Mouse (Mus musculus): ENCODE measurements around the gene Sar1b. TPM values are rescaled to one million over a fixed set of nuclear protein-coding genes. Genes with fewer than 3 reads are reported as not detected.

Gene Sar1b
- polyA plus RNA-seq, 1 experiment from 2014 or later: 148 TPM

DNA sequence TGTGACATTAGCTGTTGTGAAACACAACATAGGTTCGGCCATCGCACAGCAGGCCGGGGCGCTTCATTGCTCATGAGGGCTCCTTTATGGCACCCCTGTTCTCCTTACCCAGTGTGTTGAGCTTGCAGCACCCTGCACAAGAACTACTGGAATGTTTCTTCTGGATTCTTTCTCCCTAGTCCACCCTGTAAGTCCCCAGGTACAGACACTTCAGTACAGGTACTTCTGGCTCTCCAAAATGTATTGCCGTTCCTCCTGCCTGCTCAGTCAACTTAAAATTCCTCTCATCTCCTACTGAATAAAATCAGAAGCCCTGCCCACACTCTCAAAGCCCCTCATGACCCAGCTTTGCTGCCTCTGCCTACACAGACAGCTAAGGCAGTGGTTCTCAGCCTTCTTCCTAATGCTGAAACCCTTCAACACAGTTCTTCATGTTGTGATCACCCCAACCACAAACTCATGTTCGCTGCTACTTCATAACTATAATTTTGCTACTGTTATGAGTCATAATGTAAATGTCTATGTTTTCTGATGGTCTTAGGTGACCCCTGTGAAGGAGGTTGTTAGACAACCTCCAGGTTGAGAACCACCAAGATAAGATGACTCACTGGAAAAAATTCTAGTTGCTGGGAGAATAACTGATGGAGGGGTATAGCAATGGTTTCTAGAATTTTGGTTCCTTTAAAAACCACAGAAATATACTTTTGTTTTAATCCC is 3.4 kb upstream of the Sar1b start:
- Histone ChIP-seq H3K27ac (replicated peaks in 1 of 2; ENCODE audit: control insufficient read depth in 1 of 2, insufficient read depth in 1 of 2, low read depth in 2 of 2, low read length in 2 of 2) (no peak overlapping the region), H3K9me3 (ENCODE audit: control insufficient read depth, low read length) (no peaks in the 10 kb centered on the region), H3K4me1 (ENCODE audit: control insufficient read depth in 2 of 2, insufficient read depth in 2 of 2, low read length in 2 of 2) (peaks cover 5 to 13% of the 10 kb centered on the region in 2 experiments), H3K4me3 (ENCODE audit: control insufficient read depth in 1 of 2, insufficient read depth in 1 of 2, low read depth in 1 of 2, low read length in 2 of 2) (no peak overlapping the region), H3K36me3 (ENCODE audit: control insufficient read depth, insufficient read depth, low read length) (no peaks in the 10 kb centered on the region), H3K4me2 (ENCODE audit: low read length) (no peak overlapping the region), H3K9ac (ENCODE audit: low read length) (no peak overlapping the region), H3K27me3 (ENCODE audit: control insufficient read depth, insufficient read depth, low read length) (no peaks in the 10 kb centered on the region; the same call in 1 of the 2 replicates)
- no peak for ATAC-seq (ENCODE audit: insufficient number of reproducible peaks, insufficient read depth, low FRiP score, low read depth)
- 73% methylated on average over 6 of the region's 6 CpGs for WGBS

DNA sequence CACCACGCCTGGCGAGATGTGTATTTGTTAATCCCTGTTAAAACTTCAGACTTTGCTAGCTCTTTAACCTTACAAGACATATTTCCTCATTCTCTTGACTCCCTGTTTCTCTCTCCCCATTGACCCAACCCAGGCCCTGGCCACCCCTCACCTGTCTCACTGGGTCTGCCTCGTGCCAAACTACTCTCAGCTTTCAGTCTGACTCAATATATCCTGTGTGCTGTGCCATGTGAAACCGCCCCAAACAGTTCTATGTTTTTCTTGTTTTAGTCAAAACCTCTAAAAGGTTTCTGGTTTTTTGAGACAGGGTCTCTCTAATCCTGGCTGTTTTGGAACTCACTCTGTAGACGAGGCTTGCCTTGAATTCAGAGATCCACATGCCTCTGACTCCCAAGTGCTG is 2.2 kb upstream of the Sar1b start:
- H3K27me3 ChIP-seq (ENCODE audit: control insufficient read depth, insufficient read depth, low read length): no peaks in the 10 kb centered on the region; the same call in 1 of the 2 replicates
- H3K4me2 ChIP-seq (ENCODE audit: low read length): no peak overlapping the region
- H3K4me3 ChIP-seq (ENCODE audit: control insufficient read depth in 1 of 2, insufficient read depth in 1 of 2, low read depth in 1 of 2, low read length in 2 of 2): no peak overlapping the region
- no peaks in the 10 kb centered on the region for H3K36me3 ChIP-seq (ENCODE audit: control insufficient read depth, insufficient read depth, low read length)
- ATAC-seq (ENCODE audit: insufficient number of reproducible peaks, insufficient read depth, low FRiP score, low read depth): no peak
- peaks cover 3 to 13% of the 10 kb centered on the region in 2 experiments; a peak in 3 of 4 replicates for H3K4me1 ChIP-seq (ENCODE audit: control insufficient read depth in 2 of 2, insufficient read depth in 2 of 2, low read length in 2 of 2)
- no peak overlapping the region for H3K9ac ChIP-seq (ENCODE audit: low read length)
- no peaks in the 10 kb centered on the region for H3K9me3 ChIP-seq (ENCODE audit: control insufficient read depth, low read length)
- 73% methylated on average over 5 of the region's 5 CpGs for WGBS
- no peak overlapping the region for H3K27ac ChIP-seq (replicated peaks in 1 of 2; ENCODE audit: control insufficient read depth in 1 of 2, insufficient read depth in 1 of 2, low read depth in 2 of 2, low read length in 2 of 2)

DNA sequence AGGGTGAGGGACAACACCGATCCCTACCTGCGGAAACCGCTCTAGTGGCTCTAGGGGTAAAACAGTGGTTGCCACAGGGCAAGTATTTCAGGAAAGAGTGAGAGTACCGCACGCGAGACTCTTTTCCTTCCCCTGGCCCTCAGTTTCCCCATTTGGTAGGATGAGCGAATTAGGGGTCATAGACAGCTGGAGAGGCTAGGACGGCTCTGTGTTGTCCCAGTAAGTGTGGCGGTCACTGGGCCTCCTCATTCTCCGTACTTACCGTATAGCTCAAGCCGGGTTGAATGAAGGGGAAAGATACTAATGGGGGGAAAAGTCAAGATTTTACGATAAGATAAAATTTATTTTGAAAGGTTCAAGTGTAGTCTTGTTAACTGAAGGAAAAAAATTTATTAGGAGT is 468 bp downstream of the Sar1b start:
- H3K4me2 ChIP-seq (ENCODE audit: low read length): peak overlapping the region; percentile 80
- no peak overlapping the region for H3K27ac ChIP-seq (replicated peaks in 1 of 2; ENCODE audit: control insufficient read depth in 1 of 2, insufficient read depth in 1 of 2, low read depth in 2 of 2, low read length in 2 of 2)
- H3K9ac ChIP-seq (ENCODE audit: low read length): peak overlapping the region; percentile 88
- H3K36me3 ChIP-seq (ENCODE audit: control insufficient read depth, insufficient read depth, low read length): no peaks in the 10 kb centered on the region
- ATAC-seq (ENCODE audit: insufficient number of reproducible peaks, insufficient read depth, low FRiP score, low read depth): no peak
- 6% methylated on average over 13 of the region's 13 CpGs for WGBS
- H3K27me3 ChIP-seq (ENCODE audit: control insufficient read depth, insufficient read depth, low read length): no peaks in the 10 kb centered on the region; the same call in 1 of the 2 replicates
- no peaks in the 10 kb centered on the region for H3K9me3 ChIP-seq (ENCODE audit: control insufficient read depth, low read length)
- peak overlapping the region; percentile 66 to 92 for H3K4me3 ChIP-seq (ENCODE audit: control insufficient read depth in 1 of 2, insufficient read depth in 1 of 2, low read depth in 1 of 2, low read length in 2 of 2)
- H3K4me1 ChIP-seq (ENCODE audit: control insufficient read depth in 2 of 2, insufficient read depth in 2 of 2, low read length in 2 of 2): peaks cover 0 to 16% of the 10 kb centered on the region in 2 experiments; a peak in 2 of 4 replicates

GRCm38 (mm10) chr11:51764816-51765215 is 1.3 kb downstream of the Sar1b start:
- peak overlapping the region in 1 of 2 experiments; percentile 92; a peak in 1 of 4 replicates for H3K4me3 ChIP-seq (ENCODE audit: control insufficient read depth in 1 of 2, insufficient read depth in 1 of 2, low read depth in 1 of 2, low read length in 2 of 2)

GRCm38 (mm10) chr11:51767579-51768220 is 4.2 kb downstream of the Sar1b start:
- H3K4me1 ChIP-seq (ENCODE audit: control insufficient read depth in 2 of 2, insufficient read depth in 2 of 2, low read length in 2 of 2): peaks cover 0 to 16% of the 10 kb centered on the region in 2 experiments; a peak in 2 of 4 replicates
- H3K4me3 ChIP-seq (ENCODE audit: control insufficient read depth in 1 of 2, insufficient read depth in 1 of 2, low read depth in 1 of 2, low read length in 2 of 2): no peak overlapping the region
- H3K27ac ChIP-seq (replicated peaks in 1 of 2; ENCODE audit: control insufficient read depth in 1 of 2, insufficient read depth in 1 of 2, low read depth in 2 of 2, low read length in 2 of 2): no peak overlapping the region
- ATAC-seq (ENCODE audit: insufficient number of reproducible peaks, insufficient read depth, low FRiP score, low read depth): no peak
- H3K9me3 ChIP-seq (ENCODE audit: control insufficient read depth, low read length): no peaks in the 10 kb centered on the region
- H3K27me3 ChIP-seq (ENCODE audit: control insufficient read depth, insufficient read depth, low read length): no peaks in the 10 kb centered on the region
- H3K36me3 ChIP-seq (ENCODE audit: control insufficient read depth, insufficient read depth, low read length): no peaks in the 10 kb centered on the region
- H3K4me2 ChIP-seq (ENCODE audit: low read length): no peak overlapping the region
- 69% methylated on average over 8 of the region's 8 CpGs for WGBS
- no peak overlapping the region for H3K9ac ChIP-seq (ENCODE audit: low read length)

More at GRCm38 (mm10) chr11:51764816-51765215, 1.3 kb downstream of the Sar1b start:
- ATAC-seq (ENCODE audit: insufficient number of reproducible peaks, insufficient read depth, low FRiP score, low read depth): no peak
- Histone ChIP-seq H3K27me3 (ENCODE audit: control insufficient read depth, insufficient read depth, low read length) (no peaks in the 10 kb centered on the region; the same call in 1 of the 2 replicates), H3K9me3 (ENCODE audit: control insufficient read depth, low read length) (no peaks in the 10 kb centered on the region), H3K9ac (ENCODE audit: low read length) (no peak overlapping the region), H3K4me1 (ENCODE audit: control insufficient read depth in 2 of 2, insufficient read depth in 2 of 2, low read length in 2 of 2) (peaks cover 0 to 16% of the 10 kb centered on the region in 2 experiments; a peak in 2 of 4 replicates), H3K4me2 (ENCODE audit: low read length) (peak overlapping the region; percentile 80), H3K36me3 (ENCODE audit: control insufficient read depth, insufficient read depth, low read length) (no peaks in the 10 kb centered on the region), H3K27ac (replicated peaks in 1 of 2; ENCODE audit: control insufficient read depth in 1 of 2, insufficient read depth in 1 of 2, low read depth in 2 of 2, low read length in 2 of 2) (no peak overlapping the region)
- 80% methylated on average over 4 of the region's 4 CpGs for WGBS

GRCm38 (mm10) chr11:51768296-51768695 is 4.8 kb downstream of the Sar1b start:
- Histone ChIP-seq H3K9ac (ENCODE audit: low read length) (no peak overlapping the region), H3K4me2 (ENCODE audit: low read length) (no peak overlapping the region), H3K36me3 (ENCODE audit: control insufficient read depth, insufficient read depth, low read length) (no peaks in the 10 kb centered on the region), H3K27me3 (ENCODE audit: control insufficient read depth, insufficient read depth, low read length) (no peaks in the 10 kb centered on the region), H3K4me1 (ENCODE audit: control insufficient read depth in 2 of 2, insufficient read depth in 2 of 2, low read length in 2 of 2) (peaks cover 0 to 10% of the 10 kb centered on the region in 2 experiments; a peak in 2 of 4 replicates), H3K27ac (replicated peaks in 1 of 2; ENCODE audit: control insufficient read depth in 1 of 2, insufficient read depth in 1 of 2, low read depth in 2 of 2, low read length in 2 of 2) (no peak overlapping the region), H3K9me3 (ENCODE audit: control insufficient read depth, low read length) (no peaks in the 10 kb centered on the region), H3K4me3 (ENCODE audit: control insufficient read depth in 1 of 2, insufficient read depth in 1 of 2, low read depth in 1 of 2, low read length in 2 of 2) (no peak overlapping the region)
- 70% methylated on average over 5 of the region's 5 CpGs for WGBS
- ATAC-seq (ENCODE audit: insufficient number of reproducible peaks, insufficient read depth, low FRiP score, low read depth): no peak

- H3K27me3 ChIP-seq (ENCODE audit: control insufficient read depth, insufficient read depth, low read length): no peaks in the 10 kb centered on the region
- H3K4me3 ChIP-seq (ENCODE audit: control insufficient read depth in 1 of 2, insufficient read depth in 1 of 2, low read depth in 1 of 2, low read length in 2 of 2): no peak overlapping the region
- peaks cover 13% of the 10 kb centered on the region for H3K36me3 ChIP-seq (ENCODE audit: control insufficient read depth, insufficient read depth, low read length)
- no peaks in the 10 kb centered on the region for H3K4me1 ChIP-seq (ENCODE audit: control insufficient read depth in 2 of 2, insufficient read depth in 2 of 2, low read length in 2 of 2)
- no peak overlapping the region for H3K9ac ChIP-seq (ENCODE audit: low read length)
- H3K4me2 ChIP-seq (ENCODE audit: low read length): no peak overlapping the region
- ATAC-seq (ENCODE audit: insufficient number of reproducible peaks, insufficient read depth, low FRiP score, low read depth): no peak
- 75% methylated on average over 3 of the region's 3 CpGs for WGBS
- no peaks in the 10 kb centered on the region for H3K9me3 ChIP-seq (ENCODE audit: control insufficient read depth, low read length)
- H3K27ac ChIP-seq (replicated peaks in 1 of 2; ENCODE audit: control insufficient read depth in 1 of 2, insufficient read depth in 1 of 2, low read depth in 2 of 2, low read length in 2 of 2): no peak overlapping the region
Observed at GRCm38 (mm10) chr11:51775507-51775906, 12.0 kb downstream of the Sar1b start.
